Mouse (Mus musculus) forebrain, postnatal 0 days (tissue): Measurements from ENCODE around the gene Midn. TPM values are rescaled to one million over a fixed set of nuclear protein-coding genes. Genes with fewer than 3 reads are reported as not detected.
"Not testable (repeated sequence)": the region's sequence is repeated elsewhere in the genome, so short reads cannot be mapped to it uniquely, and the experiment has no call there.

Experiments
- ATAC-seq: fragments of 200-750 bp; cut with Nextera tagmentation; 2 replicates; pipeline ENCODE4 v1.8.0; 2017; ENCODE audit warnings: mild to moderate bottlenecking, moderate library complexity
- DNase-seq: peaks from one replicate; pipeline ENCODE4 v3.0.0-alpha.2; 2015
- H3K27ac ChIP-seq: fragments of 300-500 bp; sonication (generic); 2 replicates; pipeline ENCODE4 v1.5.1; 2014; ENCODE audit warnings: low read depth, mild to moderate bottlenecking, antibody characterized with exemption, low read length, moderate library complexity, mixed read lengths
- H3K27me3 ChIP-seq: fragments of 300-500 bp; sonication (generic); 2 replicates; pipeline ENCODE4 v1.6.1; 2014; ENCODE audit warnings: mild to moderate bottlenecking, low read length, mixed read lengths; ENCODE audit not compliant: insufficient read depth
- H3K36me3 ChIP-seq: fragments of 300-500 bp; sonication (generic); 2 replicates; pipeline ENCODE4 v1.6.1; 2014; ENCODE audit warnings: mild to moderate bottlenecking, moderate library complexity; ENCODE audit not compliant: insufficient read depth
- H3K4me1 ChIP-seq: fragments of 300-500 bp; sonication (generic); 2 replicates; pipeline ENCODE4 v1.6.1; 2014; ENCODE audit warnings: antibody characterized with exemption; ENCODE audit not compliant: insufficient read depth
- H3K4me2 ChIP-seq: fragments of 300-500 bp; sonication (generic); 2 replicates; pipeline ENCODE4 v1.6.1; 2014; ENCODE audit warnings: low read depth, mild to moderate bottlenecking, moderate library complexity
- H3K4me3 ChIP-seq: fragments of 300-500 bp; sonication (generic); 2 replicates; pipeline ENCODE4 v1.5.1; 2014; ENCODE audit warnings: low read depth, low read length, mixed read lengths
- H3K9ac ChIP-seq: fragments of 300-500 bp; sonication (generic); 2 replicates; pipeline ENCODE4 v1.6.1; 2014; ENCODE audit warnings: mild to moderate bottlenecking
- H3K9me3 ChIP-seq: fragments of 300-500 bp; sonication (generic); 2 replicates; pipeline ENCODE4 v1.6.1; 2016; ENCODE audit warnings: low read length
- CTCF ChIP-seq: sonication (generic); IDR thresholded peaks from 2 replicates; pipeline ENCODE4 v1.5.1; 2016; ENCODE audit warnings: antibody characterized with exemption, control low read depth, low read depth
- WGBS: fragments of 180-500 bp; shearing (Covaris S2); extraction: QIAGEN DNeasy Blood & Tissue Kit; methylation state at CpG from one replicate; pipeline ENCODE4 v1.1.7; 2014; 5-methylcytosine and 5-hydroxymethylcytosine counted together
- polyA plus RNA-seq: library from polyadenylated mRNA; unstranded; fragments of >200 nt; fragmentation: Nextera tagmentation; extraction: Ambion mirVana; gene quantifications from 2 replicates; pipeline ENCODE4 v1.2.1, GENCODE M21; 2015
- total RNA-seq: library from RNA; depleted of rRNA; stranded (reverse); fragments of >200 nt; gene quantifications from 2 replicates; pipeline ENCODE4 v1.2.3, GENCODE M21; 2014

Midn gene
- total and polyA plus RNA-seq, 2 experiments from 2014 or later: 19.3 to 120 TPM

- no peaks in the 10 kb centered on the region for H3K27me3 ChIP-seq
Observed at GRCm38 (mm10) chr10:80164161-80164997, 16.3 kb downstream of the Midn start.

GRCm38 (mm10) chr10:80164998-80165344 lies 16.9 kb downstream of the Midn start:
- no peaks in the 10 kb centered on the region for H3K27me3 ChIP-seq
- peak overlapping the region; percentile 65 for H3K9ac ChIP-seq
- H3K4me3 ChIP-seq: peak overlapping the region; percentile 42
- peak; percentile 100 for TF ChIP-seq CTCF
- peaks cover 3% of the 10 kb centered on the region for H3K36me3 ChIP-seq
- ATAC-seq: peak; percentile 59
- peaks cover 35% of the 10 kb centered on the region for H3K4me1 ChIP-seq
- under 1% methylated on average over 17 of the region's 17 CpGs for WGBS
- DNase-seq: peak; percentile 95
- H3K27ac ChIP-seq: peak overlapping the region; percentile 76
- no peaks in the 10 kb centered on the region for H3K9me3 ChIP-seq
- H3K4me2 ChIP-seq: peak overlapping the region; percentile 83

More at GRCm38 (mm10) chr10:80164161-80164997, 16.3 kb downstream of the Midn start:
- DNase-seq (no peak), ATAC-seq (peak; percentile 0; the same call in 1 of the 2 replicates)
- Histone ChIP-seq H3K36me3 (no peaks in the 10 kb centered on the region), H3K9ac (peak overlapping the region; percentile 65), H3K4me2 (peak overlapping the region; percentile 83), H3K4me1 (peaks cover 35% of the 10 kb centered on the region), H3K9me3 (no peaks in the 10 kb centered on the region), H3K27ac (peak overlapping the region; percentile 76), H3K4me3 (peak overlapping the region; percentile 42)
- 12% methylated on average over 40 of the region's 44 CpGs for WGBS
- no peak for TF ChIP-seq CTCF

GRCm38 (mm10) chr10:80165392-80166128 lies 17.5 kb downstream of the Midn start, which contains the start of gene Cirbp:
Cirbp (plus strand) TSS chr10:80165985.
- Histone ChIP-seq H3K27me3 (no peaks in the 10 kb centered on the region), H3K4me2 (peak within 1 kb of the TSS; percentile 83), H3K9ac (peak within 1 kb of the TSS; percentile 65), H3K27ac (peak within 1 kb of the TSS; percentile 82), H3K36me3 (peaks cover 9% of the 10 kb centered on the region), H3K4me3 (peak within 1 kb of the TSS; percentile 42), H3K9me3 (no peaks in the 10 kb centered on the region), H3K4me1 (peaks cover 30% of the 10 kb centered on the region)
- WGBS: 13% methylated on average over 20 of the region's 20 CpGs
- ATAC-seq (peak; percentile 24), DNase-seq (peak; percentile 74)
- TF ChIP-seq CTCF: no peak

- not testable (repeated sequence) for ATAC-seq, H3K4me3 ChIP-seq, DNase-seq, H3K9me3 ChIP-seq, H3K27me3 ChIP-seq
- Histone ChIP-seq H3K36me3 (peaks cover 14% of the 10 kb centered on the region), H3K9ac (peak overlapping the region; percentile 65; the same call in 1 of the 2 replicates), H3K27ac (peak overlapping the region; percentile 76), H3K4me2 (peak overlapping the region; percentile 83), H3K4me1 (peaks cover 26% of the 10 kb centered on the region)
- 87% methylated on average over 4 of the region's 4 CpGs for WGBS
Observed at GRCm38 (mm10) chr10:80166136-80166535, 18.1 kb downstream of the Midn start.

GRCm38 (mm10) chr10:80167460-80168037 lies 19.5 kb downstream of the Midn start:
- Histone ChIP-seq H3K4me2 (peak overlapping the region; percentile 57), H3K9ac (peak overlapping the region; percentile 100), H3K4me3 (peak overlapping the region; percentile 99), H3K9me3 (no peaks in the 10 kb centered on the region), H3K36me3 (peaks cover 27% of the 10 kb centered on the region), H3K27ac (peak overlapping the region; percentile 100), H3K27me3 (no peaks in the 10 kb centered on the region), H3K4me1 (peaks cover 26% of the 10 kb centered on the region)
- ATAC-seq: peak; percentile 91
- no peak for TF ChIP-seq CTCF
- under 1% methylated on average over 55 of the region's 55 CpGs for WGBS
- DNase-seq: peak; percentile 100

GRCm38 (mm10) chr10:80168038-80168661 lies 20.1 kb downstream of the Midn start:
- Histone ChIP-seq H3K4me1 (peaks cover 26% of the 10 kb centered on the region), H3K36me3 (peaks cover 27% of the 10 kb centered on the region), H3K4me2 (peak overlapping the region; percentile 57), H3K27ac (peak overlapping the region; percentile 100), H3K9me3 (no peaks in the 10 kb centered on the region), H3K4me3 (peak overlapping the region; percentile 99), H3K9ac (peak overlapping the region; percentile 100), H3K27me3 (no peaks in the 10 kb centered on the region)
- under 1% methylated on average over 48 of the region's 48 CpGs for WGBS
- TF ChIP-seq CTCF: no peak
- peak; percentile 32 for ATAC-seq
- DNase-seq: peak; percentile 94
